Mouse (Mus musculus) hindbrain, embryonic 11.5 days (tissue): Measurements from ENCODE around the gene Hax1. TPM values are rescaled to one million over a fixed set of nuclear protein-coding genes. Genes with fewer than 3 reads are reported as not detected.

ENCODE experiments used
- ATAC-seq: fragments of 200-750 bp; cut with Nextera tagmentation; 2 replicates; pipeline ENCODE4 v1.8.0; 2017; ENCODE audit warnings: mild to moderate bottlenecking, moderate TSS enrichment, moderate library complexity; ENCODE audit not compliant: low FRiP score
- DNase-seq: peaks from one replicate; pipeline ENCODE4 v3.0.0-alpha.2; 2015; ENCODE audit warnings: low spot score
- H3K27ac ChIP-seq: fragments of 300-500 bp; sonication (generic); 2 replicates; pipeline ENCODE4 v1.5.1; 2014; ENCODE audit warnings: mild to moderate bottlenecking, low read depth, low read length
- H3K27me3 ChIP-seq: fragments of 300-500 bp; sonication (generic); 2 replicates; pipeline ENCODE4 v1.6.1; 2014; ENCODE audit warnings: mild to moderate bottlenecking, low read length, moderate library complexity, mixed read lengths; ENCODE audit not compliant: control insufficient read depth, insufficient read depth
- H3K36me3 ChIP-seq: fragments of 300-500 bp; sonication (generic); 2 replicates; pipeline ENCODE4 v1.6.1; 2014; ENCODE audit warnings: mild to moderate bottlenecking, low read length, moderate library complexity, mixed read lengths; ENCODE audit not compliant: control insufficient read depth, insufficient read depth
- H3K4me1 ChIP-seq: fragments of 300-500 bp; sonication (generic); replicated peaks from 2 replicates; pipeline ENCODE4 v1.6.1; 2014; ENCODE audit warnings: low read length, mixed read lengths; ENCODE audit not compliant: control insufficient read depth, insufficient read depth
- H3K4me2 ChIP-seq: fragments of 300-500 bp; sonication (generic); replicated peaks from 2 replicates; pipeline ENCODE4 v1.6.1; 2014; ENCODE audit warnings: mild to moderate bottlenecking, low read depth, low read length
- H3K4me3 ChIP-seq: fragments of 300-500 bp; sonication (generic); 2 replicates; pipeline ENCODE4 v1.5.1; 2014; ENCODE audit warnings: low read depth, low read length
- H3K9ac ChIP-seq: fragments of 300-500 bp; sonication (generic); 2 replicates; pipeline ENCODE4 v1.6.1; 2014; ENCODE audit warnings: low read depth, low read length
- H3K9me3 ChIP-seq: fragments of 300-500 bp; sonication (generic); 2 replicates; pipeline ENCODE4 v1.6.1; 2016; ENCODE audit warnings: low read length; ENCODE audit not compliant: control insufficient read depth
- WGBS: fragments of 180-500 bp; shearing (Covaris S2); extraction: QIAGEN DNeasy Blood & Tissue Kit; methylation state at CpG from one replicate; pipeline ENCODE4 v1.1.7; 2014; 5-methylcytosine and 5-hydroxymethylcytosine counted together
- polyA plus RNA-seq: library from polyadenylated mRNA; unstranded; fragments of >200 nt; fragmentation: Nextera tagmentation; extraction: Ambion mirVana; gene quantifications from 2 replicates; pipeline ENCODE4 v1.2.1, GENCODE M21; 2014

Gene Hax1
- polyA plus RNA-seq, 1 experiment from 2014 or later, result 178 TPM

DNA sequence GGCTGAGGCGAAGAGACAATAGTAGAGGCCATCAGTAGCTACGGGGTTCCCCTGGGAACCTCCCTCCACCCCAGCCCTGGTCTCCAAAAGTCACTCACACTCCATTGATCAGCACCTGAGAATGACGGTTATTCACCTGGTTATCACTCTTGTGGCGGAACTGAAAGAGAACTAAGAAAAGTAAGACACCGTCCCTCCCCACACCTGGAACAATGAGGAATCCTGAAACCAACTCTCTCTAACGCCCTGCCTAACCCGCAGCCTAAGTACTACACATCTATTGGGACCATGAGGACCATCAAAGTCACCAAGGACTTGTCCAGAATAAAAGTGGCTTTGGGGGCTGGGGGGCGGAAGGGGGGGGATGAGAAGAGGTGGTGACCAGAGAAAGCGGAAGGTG is 40.7 kb downstream of the Hax1 start:
- H3K36me3 ChIP-seq, result peaks cover 16% of the 10 kb centered on the region; the same call in 1 of the 2 replicates
- 91% methylated on average over 9 of the region's 9 CpGs for WGBS

DNA sequence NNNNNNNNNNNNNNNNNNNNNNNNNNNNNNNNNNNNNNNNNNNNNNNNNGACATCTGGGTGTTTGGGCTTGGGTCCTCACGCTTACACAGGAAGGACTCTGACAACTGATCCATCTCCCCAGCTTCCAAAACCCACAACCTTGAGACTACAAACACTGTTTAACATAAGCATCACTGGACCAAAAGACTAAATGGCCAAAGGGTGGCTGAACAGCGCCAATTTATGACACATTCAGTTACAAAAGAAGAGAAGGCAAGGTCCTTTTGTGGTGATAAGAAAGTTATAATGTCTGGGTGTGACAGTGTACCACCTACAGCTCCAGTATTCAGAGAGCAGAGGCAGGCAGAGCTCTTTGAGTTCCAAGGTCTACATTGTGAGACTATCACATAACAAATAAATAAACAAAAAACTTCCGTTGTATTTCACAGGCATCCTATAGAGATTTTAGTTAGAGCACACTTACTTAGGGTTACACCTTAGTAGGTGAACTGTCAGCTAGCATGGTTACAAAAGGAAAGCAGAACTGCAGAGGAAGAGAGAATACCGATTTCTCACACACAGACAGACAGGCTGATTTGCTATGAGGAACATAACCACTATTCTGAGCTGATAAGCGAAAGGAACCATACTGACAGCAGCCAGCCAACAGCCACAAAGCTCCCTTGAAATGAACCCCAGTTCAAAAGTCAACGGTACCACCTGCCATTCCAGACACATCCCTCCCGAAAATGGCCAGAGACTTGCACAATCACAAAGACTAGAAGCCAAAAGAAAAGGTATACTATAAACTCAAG is 42.2 kb downstream of the Hax1 start:
- no peak overlapping the region for H3K4me2 ChIP-seq
- H3K4me3 ChIP-seq, result no peak overlapping the region
- no peak overlapping the region for H3K9ac ChIP-seq
- no peak overlapping the region for H3K27ac ChIP-seq
- H3K36me3 ChIP-seq, result peaks cover 24% of the 10 kb centered on the region
- no peaks in the 10 kb centered on the region for H3K9me3 ChIP-seq
- DNase-seq, result no peak
- H3K27me3 ChIP-seq, result no peaks in the 10 kb centered on the region
- peaks cover 10% of the 10 kb centered on the region for H3K4me1 ChIP-seq
- 92% methylated on average over 7 of the region's 7 CpGs for WGBS
- no peak for ATAC-seq

More for the DNA sequence above, 40.7 kb downstream of the Hax1 start:
- Histone ChIP-seq H3K9ac (no peak overlapping the region), H3K4me2 (no peak overlapping the region), H3K4me3 (no peak overlapping the region), H3K4me1 (peaks cover 18% of the 10 kb centered on the region), H3K27ac (no peak overlapping the region), H3K9me3 (no peaks in the 10 kb centered on the region), H3K27me3 (no peaks in the 10 kb centered on the region)
- DNase-seq (no peak), ATAC-seq (no peak)

DNA sequence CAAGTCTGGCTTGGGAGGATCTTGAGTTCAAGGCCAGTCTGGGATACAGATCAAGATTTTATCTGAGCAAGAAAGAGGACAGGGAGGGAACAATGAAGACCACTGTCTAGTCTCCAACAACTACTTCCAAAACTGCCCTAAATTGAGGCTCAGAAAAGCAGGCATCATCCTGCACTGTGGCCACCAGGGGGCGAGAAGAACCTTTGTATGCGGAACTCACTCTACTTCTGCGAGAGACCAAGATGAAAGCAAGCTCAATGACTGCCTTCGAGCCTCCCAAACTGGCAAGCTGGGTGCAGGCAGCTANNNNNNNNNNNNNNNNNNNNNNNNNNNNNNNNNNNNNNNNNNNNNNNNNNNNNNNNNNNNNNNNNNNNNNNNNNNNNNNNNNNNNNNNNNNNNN is 45.2 kb downstream of the Hax1 start:
- H3K4me3 ChIP-seq, result no peak overlapping the region
- no peaks in the 10 kb centered on the region for H3K4me1 ChIP-seq
- DNase-seq (peak; percentile 90), ATAC-seq (no peak)
- no peaks in the 10 kb centered on the region for H3K27me3 ChIP-seq
- no peak overlapping the region for H3K4me2 ChIP-seq
- no peak overlapping the region for H3K27ac ChIP-seq
- H3K9ac ChIP-seq, result no peak overlapping the region
- no peaks in the 10 kb centered on the region for H3K9me3 ChIP-seq
- 8% methylated on average over 4 of the region's 4 CpGs for WGBS
- peaks cover 34% of the 10 kb centered on the region for H3K36me3 ChIP-seq

DNA sequence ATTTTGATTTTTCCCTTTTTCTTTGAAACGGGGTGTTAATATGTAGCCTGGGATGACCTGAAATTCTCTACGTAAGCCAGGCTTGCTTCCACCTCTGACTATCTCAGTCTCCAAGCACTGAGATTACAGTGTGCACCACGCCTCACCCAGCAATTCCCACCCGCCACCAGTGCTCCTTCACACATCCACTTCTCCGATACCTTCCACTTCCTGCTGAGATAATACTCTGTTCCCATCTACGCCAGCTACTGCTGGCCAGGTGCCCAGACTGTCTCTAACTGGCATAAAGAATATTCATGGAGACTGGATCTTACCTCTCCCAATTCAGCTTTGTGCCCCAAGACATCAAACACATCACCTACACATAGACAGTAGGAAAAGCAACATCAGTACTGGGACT is 49.9 kb downstream of the Hax1 start:
- no peak for DNase-seq
- 96% methylated on average over 6 of the region's 6 CpGs for WGBS
- Histone ChIP-seq H3K4me3 (no peak overlapping the region), H3K4me1 (no peaks in the 10 kb centered on the region), H3K4me2 (no peak overlapping the region), H3K9me3 (no peaks in the 10 kb centered on the region), H3K27me3 (no peaks in the 10 kb centered on the region), H3K27ac (no peak overlapping the region), H3K9ac (no peak overlapping the region), H3K36me3 (peaks cover 34% of the 10 kb centered on the region)
- ATAC-seq, result no peak

DNA sequence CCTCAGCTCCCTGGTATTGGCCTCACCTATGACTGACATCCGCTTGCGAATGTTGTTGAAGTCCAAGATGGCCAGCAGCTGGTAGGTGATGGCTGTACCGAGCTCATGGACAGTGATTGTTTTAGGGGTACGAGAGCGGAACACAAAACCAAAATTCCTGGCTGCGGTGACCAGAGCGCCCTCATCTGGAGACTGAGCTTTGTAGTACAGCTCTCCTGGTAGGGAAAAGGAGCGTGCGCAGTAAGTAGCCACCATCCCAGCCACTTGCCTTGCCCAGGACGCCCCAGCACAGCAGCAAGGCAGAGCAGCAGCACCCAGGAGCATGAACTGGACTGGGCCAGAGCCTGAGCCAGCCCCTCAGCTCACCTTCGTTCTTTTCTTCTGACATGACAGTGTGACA is 50.6 kb downstream of the Hax1 start:
- DNase-seq (no peak), ATAC-seq (no peak)
- WGBS, result 91% methylated on average over 11 of the region's 11 CpGs
- Histone ChIP-seq H3K9ac (no peak overlapping the region), H3K27ac (no peak overlapping the region), H3K9me3 (no peaks in the 10 kb centered on the region), H3K4me2 (no peak overlapping the region), H3K4me3 (no peak overlapping the region), H3K4me1 (no peaks in the 10 kb centered on the region), H3K27me3 (no peaks in the 10 kb centered on the region), H3K36me3 (peaks cover 37% of the 10 kb centered on the region)

Other genes with a start within 250 kb of the Hax1 start
- 12.0 and 17.7 TPM in 2 replicates for gene Chrnb2, start 234.1 kb downstream of the Hax1 start, polyA plus RNA-seq
- 21.9 and 24.9 TPM in 2 replicates for gene Ube2q1, start 225.2 kb downstream of the Hax1 start, polyA plus RNA-seq
- gene She, start 167.4 kb downstream of the Hax1 start, polyA plus RNA-seq, result 2.2 TPM in 2 replicates
- 0.18 and 0.22 TPM in 2 replicates for gene Il6ra, start 85.6 kb downstream of the Hax1 start, polyA plus RNA-seq
- 12.0 and 19.1 TPM in 2 replicates for gene Atp8b2, start 35.3 kb downstream of the Hax1 start, polyA plus RNA-seq
- 223 and 230 TPM in 2 replicates for gene 4933434E20Rik, start 52.9 kb upstream of the Hax1 start, polyA plus RNA-seq
- gene Ubap2l, start 53.8 kb upstream of the Hax1 start, polyA plus RNA-seq, result 203 and 230 TPM in 2 replicates
- 558 and 580 TPM in 2 replicates for gene Tpm3, start 73.9 kb upstream of the Hax1 start, polyA plus RNA-seq
- 0.32 and 0.66 TPM in 2 replicates for gene Nup210l, start 105.4 kb upstream of the Hax1 start, polyA plus RNA-seq
- 1,119 and 1,121 TPM in 2 replicates for gene Rps27, start 214.9 kb upstream of the Hax1 start, polyA plus RNA-seq
- gene Rab13, start 214.9 kb upstream of the Hax1 start, polyA plus RNA-seq, result 14.6 and 15.5 TPM in 2 replicates
- gene Jtb, start 232.8 kb upstream of the Hax1 start, polyA plus RNA-seq, result 101 and 104 TPM in 2 replicates
- gene Creb3l4, start 244.7 kb upstream of the Hax1 start, polyA plus RNA-seq, result 4.5 and 4.9 TPM in 2 replicates
- gene Slc39a1, start 249.4 kb upstream of the Hax1 start, polyA plus RNA-seq, result 49.1 and 55.3 TPM in 2 replicates